Mouse (Mus musculus) left cerebral cortex, postnatal 25 days (tissue): ENCODE results near the gene Cyp2w1. TPM values are rescaled to one million over a fixed set of nuclear protein-coding genes. Genes with fewer than 3 reads are reported as not detected.

ENCODE experiments used
- DNase-seq, 2 experiments: peaks; one replicate each; pipeline ENCODE4 v3.0.0; 2022; ENCODE audit warnings: low spot score in 2 of 2, mixed read lengths in 1 of 2
- intact Hi-C: fragments of 180-260 bp; cut with DNase I; formaldehyde crosslinking; loops from one replicate; pipeline ENCODE4 v1.15.1; 2025
- microRNA-seq, 2 experiments: library from miRNA; unstranded; fragments of <30 nt; microRNA quantifications; one replicate each; pipeline ENCODE4 v1.2.0; 2022
- total RNA-seq, 2 experiments: library from RNA; stranded (reverse); gene quantifications; 2 replicates each; pipeline ENCODE4 v1.2.3; 2021

Cyp2w1 gene
- total RNA-seq, 2 experiments from 2014 or later: not detected

DNA sequence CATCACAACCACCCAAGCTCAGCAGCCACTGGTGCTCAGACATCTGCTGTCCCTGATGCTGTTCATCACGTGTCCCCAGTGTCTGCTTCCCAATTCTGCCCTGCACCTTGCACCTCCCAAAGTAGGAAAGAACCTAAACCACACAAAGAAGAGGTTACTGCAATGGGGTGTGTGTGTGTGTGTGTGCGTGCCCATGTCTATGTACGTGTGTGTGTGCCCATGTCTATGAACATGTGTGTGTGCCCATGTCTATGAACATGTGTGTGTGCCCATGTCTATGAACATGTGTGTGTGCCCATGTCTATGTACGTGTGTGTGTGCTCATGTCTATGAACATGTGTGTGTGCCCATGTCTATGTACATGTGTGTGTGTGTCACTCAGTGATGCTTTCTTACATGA, 43.1 kb downstream of the Cyp2w1 start:
- intact Hi-C loops: no loop called here
- no peak for DNase-seq

DNA sequence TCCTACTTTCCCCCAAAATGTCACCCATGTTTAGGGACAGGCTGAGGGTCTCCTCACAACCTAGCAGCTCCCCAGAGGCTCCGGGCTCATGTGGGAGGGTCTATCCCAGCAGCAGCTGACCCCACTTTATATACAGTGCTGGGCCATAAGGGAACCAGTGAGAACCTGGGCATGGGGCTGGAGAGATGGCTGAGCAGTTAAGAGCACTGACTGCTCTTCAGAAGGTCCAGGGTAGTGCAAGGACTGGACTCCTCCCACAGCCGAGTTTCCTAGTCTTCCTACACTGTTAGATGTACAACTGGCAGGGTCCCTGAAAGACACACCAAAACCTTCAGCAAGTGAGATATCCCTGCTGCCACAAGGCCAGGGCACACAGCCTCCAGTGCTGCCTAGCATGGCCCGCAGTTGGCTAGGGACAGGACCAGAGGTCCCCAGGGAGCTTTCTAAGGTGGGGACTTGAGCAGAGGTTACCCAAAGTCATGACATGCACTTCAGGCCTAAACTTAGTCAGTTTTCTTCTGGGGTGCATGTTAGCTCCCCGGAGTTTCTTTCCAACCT, 45.0 kb downstream of the Cyp2w1 start:
- intact Hi-C loops: no loop called here

DNA sequence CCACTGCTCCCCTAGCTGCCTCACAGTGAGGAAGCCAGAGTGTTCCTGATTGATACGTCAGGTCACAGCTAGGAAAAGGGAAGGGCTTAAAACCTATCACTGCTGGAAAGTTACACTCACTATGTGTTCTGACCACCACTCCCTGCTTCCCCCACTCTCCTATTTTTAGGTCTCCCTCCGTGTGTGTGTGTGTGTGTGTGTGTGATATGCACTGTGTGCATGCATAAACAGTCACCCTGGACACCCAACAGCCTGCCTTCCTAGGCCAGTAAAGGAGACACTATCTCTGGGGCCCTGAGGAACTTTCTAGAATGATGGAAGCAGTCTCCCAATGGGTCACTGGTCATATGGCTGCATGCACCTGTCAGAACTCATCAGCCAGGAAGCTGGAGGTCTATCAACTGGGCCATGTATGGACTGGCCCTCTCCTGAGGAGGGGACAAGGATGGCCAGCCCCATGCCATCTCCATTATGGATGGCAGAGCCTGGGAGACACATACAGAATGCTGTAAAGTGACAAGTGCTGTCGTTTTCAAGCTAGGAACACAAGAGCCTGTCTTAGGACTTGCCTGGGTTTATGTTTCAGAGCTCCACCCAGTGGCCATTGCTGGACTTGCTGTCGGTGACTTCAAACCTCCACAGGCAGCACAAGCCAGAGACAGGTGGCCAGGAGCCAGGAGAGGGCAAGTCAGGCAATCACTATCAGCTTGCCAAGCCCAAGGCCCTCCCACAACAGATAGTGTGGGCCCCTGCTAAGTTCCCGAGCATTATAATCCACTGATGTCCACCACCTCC, 45.7 kb downstream of the Cyp2w1 start:
- peak; percentile 90 to 97 for DNase-seq
- intact Hi-C loops: loop anchor here (1.0 kb wide), 1 partner anchor 34 kb away; no protein-coding TSS in a partner anchor

More for the DNA sequence above, 45.0 kb downstream of the Cyp2w1 start:
- no peak for DNase-seq

DNA sequence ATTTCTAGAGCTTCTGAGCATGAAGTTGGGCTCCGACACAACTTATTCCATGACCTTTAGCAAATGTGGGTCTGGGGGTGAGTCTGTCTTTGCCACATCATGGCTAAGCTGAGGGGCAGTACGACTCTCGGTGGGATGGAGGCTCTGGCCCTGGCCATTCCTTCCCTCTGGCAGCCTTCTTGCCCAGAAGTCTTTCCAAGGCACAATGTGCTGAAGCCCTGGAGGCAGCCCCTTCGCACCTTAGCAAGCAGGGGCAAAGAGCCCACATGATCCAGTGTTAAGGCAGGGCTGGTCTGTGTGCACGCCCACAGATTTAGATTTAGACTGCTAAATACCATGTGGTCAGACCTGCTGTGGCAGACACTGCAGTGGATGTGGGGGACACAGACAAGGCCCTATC, 46.4 kb downstream of the Cyp2w1 start:
- intact Hi-C loops: loop anchor here (1.0 kb wide), 1 partner anchor 34 kb away; no protein-coding TSS in a partner anchor
- DNase-seq: no peak

DNA sequence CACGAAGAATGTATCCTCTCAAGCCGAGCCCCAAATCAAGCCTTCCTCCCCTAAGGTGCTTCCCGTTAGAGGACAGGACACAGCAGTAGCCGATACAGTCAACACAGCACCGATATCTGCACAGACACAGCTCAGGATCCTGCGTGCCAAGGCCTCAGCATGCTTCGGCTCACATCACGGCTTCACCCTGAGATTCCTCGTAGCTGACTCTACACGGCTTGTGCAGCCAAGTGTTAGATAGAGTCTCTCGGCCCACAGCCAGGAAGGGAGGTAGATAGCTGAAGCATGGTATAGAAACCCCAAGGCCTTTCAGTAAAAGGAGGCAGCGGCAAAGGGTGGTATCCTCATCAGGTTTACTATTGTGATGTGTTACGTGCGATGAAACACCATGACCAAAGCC, 47.6 kb downstream of the Cyp2w1 start:
- no peak for DNase-seq

DNA sequence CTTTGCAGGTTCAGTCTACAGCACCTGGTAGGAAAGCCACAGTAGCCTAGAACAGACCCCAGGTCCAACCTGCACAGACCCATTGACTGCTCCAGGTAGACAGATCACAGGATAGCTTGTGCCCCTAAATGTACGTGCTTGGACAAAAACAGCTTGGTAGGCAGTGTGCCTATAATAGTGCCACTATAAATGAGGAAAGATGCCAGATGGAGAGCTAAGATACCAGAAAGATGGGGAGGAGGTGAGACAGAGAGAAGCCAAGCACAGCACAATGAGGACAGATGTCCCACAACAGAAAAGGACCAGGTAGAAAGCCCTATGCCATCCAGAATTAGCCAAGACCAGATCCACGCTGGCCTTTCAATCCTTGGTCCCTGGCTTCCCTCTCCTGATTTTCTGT, 49.7 kb downstream of the Cyp2w1 start:
- peak in 1 of 2 experiments; percentile 76 for DNase-seq
- intact Hi-C loops: loop anchor here (2.0 to 5.0 kb wide), 2 partner anchors 29 to 55 kb away; no protein-coding TSS in a partner anchor

More for the DNA sequence above, 47.6 kb downstream of the Cyp2w1 start:
- intact Hi-C loops: loop anchor here (5.0 kb wide), 1 partner anchor 57 kb away; no protein-coding TSS in a partner anchor

DNA sequence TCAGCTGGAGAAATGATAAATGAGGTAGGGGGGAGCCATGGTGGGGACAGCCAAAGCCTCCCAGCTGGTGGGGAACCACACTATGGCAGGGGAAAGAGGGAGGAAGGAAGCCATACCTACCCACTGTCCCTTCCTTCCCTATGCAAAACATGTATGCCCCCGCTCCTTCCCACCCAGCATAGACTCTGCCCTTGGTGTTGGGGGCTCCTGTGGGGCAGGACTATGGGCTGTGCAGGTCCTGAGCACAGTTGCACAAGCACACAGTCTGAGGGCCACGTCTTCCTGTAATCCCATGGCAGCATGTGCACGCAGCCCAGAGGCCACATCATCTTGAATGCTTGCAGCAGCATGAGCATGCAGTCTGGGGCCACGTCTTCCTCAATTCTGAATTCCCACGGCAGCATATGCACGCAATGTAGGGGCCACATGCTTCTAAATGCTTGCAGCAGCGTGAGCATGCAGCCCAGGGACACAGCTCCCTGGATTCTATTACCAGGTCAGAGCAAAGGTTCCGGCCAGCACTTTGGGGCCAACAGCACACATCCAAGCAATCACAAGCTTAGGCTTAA, 51.4 kb downstream of the Cyp2w1 start:
- intact Hi-C loops: loop anchor here (2.0 to 5.0 kb wide), 2 partner anchors 27 to 54 kb away; no protein-coding TSS in a partner anchor
- DNase-seq: no peak

DNA sequence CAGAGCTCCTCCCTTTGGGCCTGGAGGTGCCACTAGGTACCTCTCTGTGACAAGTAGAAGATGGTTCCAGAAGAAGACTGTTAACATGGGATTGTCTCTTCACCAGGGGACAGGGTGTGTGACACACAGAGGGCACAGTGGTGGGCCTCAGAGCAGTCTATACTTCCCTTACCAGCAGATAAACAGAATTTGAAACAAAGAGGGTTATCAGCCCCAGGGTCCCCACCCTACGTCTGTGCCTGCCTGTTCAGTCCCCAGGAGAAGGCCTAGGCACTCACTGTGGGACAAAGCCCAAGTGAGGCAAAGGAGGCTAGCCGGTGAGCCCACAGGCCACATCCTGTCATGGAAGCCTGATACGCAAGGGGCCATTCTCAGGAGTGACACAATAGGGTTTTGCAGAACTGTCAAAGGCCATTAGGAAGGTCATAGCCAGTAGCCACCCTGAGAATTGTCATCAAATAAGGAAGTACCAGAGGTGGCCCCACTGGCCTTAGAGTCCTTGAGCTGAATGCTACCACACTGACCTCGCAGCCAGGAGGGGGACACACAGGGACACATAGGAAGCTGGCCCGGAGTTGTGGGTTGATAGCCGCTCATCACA, 52.5 kb downstream of the Cyp2w1 start, which contains the start of gene C130050O18Rik:
TSS of gene C130050O18Rik (plus strand) at position 480 of the 601 bp plus-strand sequence.
- intact Hi-C loops: loop anchor here (5.0 kb wide), 1 partner anchor 52 kb away; no protein-coding TSS in a partner anchor
- DNase-seq: no peak

DNA sequence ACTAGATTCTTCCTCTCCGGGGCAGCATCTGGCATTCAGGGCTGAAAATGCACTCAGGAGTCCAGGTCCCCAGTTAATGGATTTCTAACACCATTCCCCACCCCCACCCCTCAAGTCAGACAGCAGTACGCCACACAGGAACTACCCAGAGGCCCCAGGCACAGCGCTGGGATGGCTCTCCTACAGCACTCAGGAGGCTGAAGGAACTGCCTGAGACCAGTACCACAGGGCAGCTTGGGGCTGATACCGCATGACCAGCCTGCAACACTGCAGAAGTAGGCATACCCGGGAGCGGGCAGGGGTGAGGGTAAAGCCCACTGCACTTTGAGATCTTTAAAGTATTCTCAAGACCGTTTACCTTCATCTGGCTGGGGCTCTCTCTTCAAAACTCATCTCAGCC, 53.1 kb downstream of the Cyp2w1 start:
- intact Hi-C loops: no loop called here
- no peak for DNase-seq

DNA sequence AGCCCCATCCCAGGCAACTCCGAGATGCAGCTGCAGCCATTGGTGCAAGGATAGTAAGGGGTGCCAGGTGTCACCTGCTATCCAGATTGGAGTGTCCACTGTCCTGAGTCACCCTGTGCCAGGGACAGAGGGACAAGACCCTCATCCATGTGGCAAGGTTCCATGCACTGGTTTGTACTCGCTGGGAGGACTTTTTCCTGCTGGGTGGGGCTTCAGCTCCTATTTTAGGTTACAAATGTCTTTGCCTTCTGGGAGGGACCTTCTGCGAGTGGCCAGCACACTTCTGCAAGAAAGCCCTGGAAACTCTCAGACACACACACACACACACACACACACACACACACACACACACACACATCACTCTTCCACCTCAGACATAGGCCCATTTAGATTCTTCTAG, 53.5 kb downstream of the Cyp2w1 start:
- DNase-seq: no peak
- intact Hi-C loops: no loop called here

Small RNA genes lying within 50 kb of the gene (microRNA-seq; reads per million reads assigned to microRNA genes)
- gene Mir339: 386 to 461 reads per million in 2 experiments

Other genes starting within 250 kb of the Cyp2w1 start
- 100 to 1,000 TPM; 755 to 765 TPM for gene Prkar1b, start 202.6 kb upstream of the Cyp2w1 start, total RNA-seq
- 1 to 10 TPM; 7.9 to 8.2 TPM for gene Dnaaf5, start 202.4 kb upstream of the Cyp2w1 start, total RNA-seq
- gene Sun1, start 152.0 kb upstream of the Cyp2w1 start, total RNA-seq: 100 to 1,000 TPM; 115 to 136 TPM
- gene Get4, start 100.3 kb upstream of the Cyp2w1 start, total RNA-seq: 10 to 100 TPM; 45.1 to 50.7 TPM
- gene Adap1, start 27.0 kb upstream of the Cyp2w1 start, total RNA-seq: 100 to 1,000 TPM; 295 to 315 TPM
- gene Cox19, start 1.2 kb upstream of the Cyp2w1 start, total RNA-seq: 10 to 100 TPM; 65.6 to 70.7 TPM
- gene Gpr146, start 25.1 kb downstream of the Cyp2w1 start, total RNA-seq: 10 to 100 TPM; 12.0 to 13.5 TPM
- under 1 TPM; 0.30 to 0.34 TPM for gene C130050O18Rik, start 52.7 kb downstream of the Cyp2w1 start, total RNA-seq
- gene Gper1, start 70.5 kb downstream of the Cyp2w1 start, total RNA-seq: 1 to 10 TPM; 3.0 to 3.3 TPM
- 10 to 100 TPM; 13.9 to 15.6 TPM for gene 3110082I17Rik, start 107.9 kb downstream of the Cyp2w1 start, total RNA-seq
- gene Zfand2a, start 131.9 kb downstream of the Cyp2w1 start, total RNA-seq: 10 to 100 TPM; 64.9 to 72.2 TPM
- under 1 TPM in 1 of 2 experiments, not detected in 1; 0.39 TPM for gene Uncx, start 190.9 kb downstream of the Cyp2w1 start, total RNA-seq